Mouse (Mus musculus): ENCODE measurements around the gene Gm3448.
"Not testable (repeated sequence)": the region's sequence is repeated elsewhere in the genome, so short reads cannot be mapped to it uniquely, and the experiment has no call there.

DNA sequence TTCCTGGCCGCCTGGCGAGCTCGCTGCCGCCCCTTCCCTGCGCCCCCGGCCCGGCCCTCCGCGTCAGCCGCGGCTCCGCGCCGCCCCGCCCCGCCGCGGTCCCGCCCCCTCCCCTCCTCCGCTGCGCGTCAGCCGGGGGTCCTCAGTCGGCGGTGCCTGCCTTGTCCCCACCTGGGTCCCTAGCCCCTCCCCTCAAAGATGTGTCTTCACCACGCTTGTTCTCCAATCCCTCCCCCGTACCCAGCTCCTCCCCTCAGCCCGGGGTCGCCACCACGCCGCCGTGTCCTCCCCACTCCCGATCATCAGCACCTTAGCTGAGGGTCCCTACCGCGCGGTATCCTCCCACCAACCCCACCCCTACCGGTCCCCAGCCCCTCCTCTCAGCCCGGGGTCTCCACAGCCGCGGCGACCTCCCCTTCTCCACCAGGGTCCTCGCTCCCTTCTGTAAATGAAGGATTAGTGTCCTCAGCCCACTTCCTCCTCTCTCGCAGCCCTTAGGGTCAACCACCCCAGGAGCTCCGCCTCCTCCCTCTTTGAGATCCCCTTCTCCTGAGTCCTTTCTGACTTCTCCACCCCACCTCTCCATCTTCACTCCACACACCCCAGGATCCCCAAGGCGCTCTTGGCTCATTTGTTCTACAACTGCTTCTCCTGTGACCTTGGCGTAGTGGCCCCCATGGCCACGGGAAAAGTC is 48.1 kb downstream of the Gm3448 start:
- not testable (repeated sequence) for TF ChIP-seq CTCF (IDR thresholded peaks at IDR 0.05; ENCODE audit: control insufficient read depth, insufficient read depth, low read length); POLR2A (IDR thresholded peaks at IDR 0.05; ENCODE audit: borderline replicate concordance, control insufficient read depth, low read depth, low read length)
